Mouse (Mus musculus): Measurements from ENCODE around the gene Ndrg3. TPM values are rescaled to one million over a fixed set of nuclear protein-coding genes. Genes with fewer than 3 reads are reported as not detected.
"Not testable (repeated sequence)": the region's sequence is repeated elsewhere in the genome, so short reads cannot be mapped to it uniquely, and the experiment has no call there.

The Ndrg3 gene
- polyA plus RNA-seq, 1 experiment from 2014 or later: 133 TPM

DNA sequence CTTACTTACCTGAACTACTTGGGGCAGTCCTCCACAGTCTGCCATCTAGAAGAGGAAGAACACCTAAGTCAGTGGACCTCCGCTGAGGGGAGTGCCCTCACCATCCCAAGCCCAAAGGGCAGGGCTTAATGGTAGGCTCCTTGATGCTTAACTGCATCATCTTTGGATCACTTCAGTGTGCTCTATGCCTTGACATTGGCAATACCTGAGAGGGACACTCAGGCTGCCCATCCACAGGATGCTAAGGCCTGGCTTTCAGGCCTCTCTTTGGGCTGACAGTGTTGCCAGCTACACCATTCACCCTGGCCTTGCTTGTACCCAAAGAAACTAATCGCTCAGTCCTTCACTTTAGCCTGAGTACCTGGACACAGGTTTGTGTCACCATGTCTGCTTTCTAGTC is 60.4 kb downstream of the Ndrg3 start:
- no peak for ATAC-seq (ENCODE audit: low FRiP score)
- peaks cover 70% of the 10 kb centered on the region for H3K36me3 ChIP-seq (replicated peaks; ENCODE audit: control insufficient read depth, insufficient read depth)
- H3K27me3 ChIP-seq (ENCODE audit: control insufficient read depth, insufficient read depth, low read length): no peaks in the 10 kb centered on the region
- H3K4me3 ChIP-seq (replicated peaks; ENCODE audit: low read length): no peak overlapping the region
- 97% methylated on average over 2 of the region's 2 CpGs for WGBS
- no peak overlapping the region for H3K9ac ChIP-seq
- H3K4me1 ChIP-seq (replicated peaks; ENCODE audit: control insufficient read depth, insufficient read depth, low read length): no peaks in the 10 kb centered on the region
- H3K4me2 ChIP-seq (replicated peaks): no peak overlapping the region
- H3K9me3 ChIP-seq (ENCODE audit: control insufficient read depth, low read length): no peaks in the 10 kb centered on the region
- H3K27ac ChIP-seq: no peak overlapping the region
- no peak for DNase-seq (ENCODE audit: low spot score)

DNA sequence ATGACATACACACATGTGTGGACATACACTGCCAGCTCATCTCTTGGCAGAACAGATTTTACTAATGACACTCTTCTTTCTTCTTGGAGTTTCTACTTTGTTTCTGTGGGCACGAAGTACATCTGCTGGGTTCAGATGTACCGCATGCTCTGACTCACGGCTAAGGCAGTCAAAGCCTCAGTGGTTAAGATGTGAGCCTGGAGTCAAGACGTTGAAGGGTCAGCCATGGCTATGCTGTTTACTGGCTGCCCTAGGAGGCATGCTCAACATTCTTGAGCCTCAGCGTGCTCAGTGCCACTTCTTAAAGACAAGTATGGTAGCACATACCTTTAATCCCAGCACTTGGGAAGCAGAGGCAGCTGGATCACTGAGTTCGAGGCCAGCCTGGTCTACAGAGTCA is 61.3 kb downstream of the Ndrg3 start:
- WGBS: 93% methylated on average over 6 of the region's 6 CpGs
- Histone ChIP-seq H3K27me3 (ENCODE audit: control insufficient read depth, insufficient read depth, low read length) (no peaks in the 10 kb centered on the region), H3K36me3 (replicated peaks; ENCODE audit: control insufficient read depth, insufficient read depth) (peaks cover 67% of the 10 kb centered on the region), H3K9ac (no peak overlapping the region), H3K4me2 (replicated peaks) (no peak overlapping the region), H3K4me3 (replicated peaks; ENCODE audit: low read length) (no peak overlapping the region), H3K4me1 (replicated peaks; ENCODE audit: control insufficient read depth, insufficient read depth, low read length) (no peaks in the 10 kb centered on the region), H3K9me3 (ENCODE audit: control insufficient read depth, low read length) (no peaks in the 10 kb centered on the region), H3K27ac (no peak overlapping the region)
- no peak for ATAC-seq (ENCODE audit: low FRiP score)
- no peak for DNase-seq (ENCODE audit: low spot score)

DNA sequence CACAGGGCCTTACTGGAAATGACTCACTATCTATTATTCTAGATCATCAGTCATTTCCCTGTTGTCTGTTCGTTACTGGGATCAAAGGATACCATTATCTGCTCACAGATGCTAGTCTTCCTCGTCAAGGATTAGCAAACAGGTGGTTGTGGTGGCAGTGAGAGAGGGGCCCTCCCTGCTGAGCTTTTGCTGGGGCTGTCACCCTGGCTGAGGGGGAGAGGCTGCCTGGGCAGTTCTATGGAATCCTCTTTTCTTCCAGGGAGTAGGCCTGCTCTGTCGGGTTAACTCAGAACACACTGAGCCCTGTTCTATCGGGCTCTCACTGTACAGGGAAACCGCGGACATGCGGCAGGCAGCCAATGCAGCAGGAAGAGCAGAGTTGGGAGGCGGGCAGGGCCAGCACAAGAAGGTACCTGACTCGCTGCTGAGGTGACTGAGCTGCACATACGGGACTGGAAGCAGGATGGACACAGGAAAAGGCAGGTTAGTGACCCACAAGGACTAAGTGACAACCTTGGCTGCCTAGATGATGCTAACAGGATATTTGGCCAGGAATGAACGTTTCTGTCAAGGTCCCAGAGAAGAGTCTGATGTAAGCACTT is 62.2 kb downstream of the Ndrg3 start:
- ATAC-seq (ENCODE audit: low FRiP score) (no peak), DNase-seq (ENCODE audit: low spot score) (no peak)
- Histone ChIP-seq H3K27me3 (ENCODE audit: control insufficient read depth, insufficient read depth, low read length) (no peaks in the 10 kb centered on the region), H3K36me3 (replicated peaks; ENCODE audit: control insufficient read depth, insufficient read depth) (peaks cover 66% of the 10 kb centered on the region), H3K27ac (no peak overlapping the region), H3K9me3 (ENCODE audit: control insufficient read depth, low read length) (no peaks in the 10 kb centered on the region), H3K9ac (no peak overlapping the region), H3K4me2 (replicated peaks) (no peak overlapping the region), H3K4me1 (replicated peaks; ENCODE audit: control insufficient read depth, insufficient read depth, low read length) (no peaks in the 10 kb centered on the region), H3K4me3 (replicated peaks; ENCODE audit: low read length) (no peak overlapping the region)
- WGBS: 64% methylated on average over 11 of the region's 11 CpGs

DNA sequence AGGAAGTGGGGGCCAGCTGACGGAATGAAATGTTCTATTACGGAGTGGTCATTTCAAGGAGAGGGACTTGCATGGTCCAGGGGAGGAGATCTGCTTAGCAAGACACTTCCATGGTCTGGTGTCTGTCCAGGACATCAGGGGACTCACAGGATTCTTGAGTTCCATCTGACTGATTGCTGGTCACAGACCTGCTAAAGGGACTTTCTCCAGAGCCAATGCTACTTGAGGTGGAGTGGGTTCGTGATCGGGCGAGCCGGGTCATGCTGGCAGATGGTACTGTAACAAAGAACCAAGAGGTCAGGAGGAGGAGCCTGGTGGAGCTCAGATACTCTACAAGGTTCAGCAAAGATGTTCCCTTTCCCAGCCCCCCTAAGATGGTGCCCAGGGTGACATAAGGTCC is 63.2 kb downstream of the Ndrg3 start:
- no peaks in the 10 kb centered on the region for H3K4me1 ChIP-seq (replicated peaks; ENCODE audit: control insufficient read depth, insufficient read depth, low read length)
- H3K36me3 ChIP-seq (replicated peaks; ENCODE audit: control insufficient read depth, insufficient read depth): peaks cover 60% of the 10 kb centered on the region
- no peak overlapping the region for H3K4me2 ChIP-seq (replicated peaks)
- H3K9ac ChIP-seq: no peak overlapping the region
- DNase-seq (ENCODE audit: low spot score) (no peak), ATAC-seq (ENCODE audit: low FRiP score) (no peak)
- H3K4me3 ChIP-seq (replicated peaks; ENCODE audit: low read length): no peak overlapping the region
- no peaks in the 10 kb centered on the region for H3K27me3 ChIP-seq (ENCODE audit: control insufficient read depth, insufficient read depth, low read length)
- H3K27ac ChIP-seq: no peak overlapping the region
- H3K9me3 ChIP-seq (ENCODE audit: control insufficient read depth, low read length): no peaks in the 10 kb centered on the region
- WGBS: 96% methylated on average over 6 of the region's 6 CpGs

DNA sequence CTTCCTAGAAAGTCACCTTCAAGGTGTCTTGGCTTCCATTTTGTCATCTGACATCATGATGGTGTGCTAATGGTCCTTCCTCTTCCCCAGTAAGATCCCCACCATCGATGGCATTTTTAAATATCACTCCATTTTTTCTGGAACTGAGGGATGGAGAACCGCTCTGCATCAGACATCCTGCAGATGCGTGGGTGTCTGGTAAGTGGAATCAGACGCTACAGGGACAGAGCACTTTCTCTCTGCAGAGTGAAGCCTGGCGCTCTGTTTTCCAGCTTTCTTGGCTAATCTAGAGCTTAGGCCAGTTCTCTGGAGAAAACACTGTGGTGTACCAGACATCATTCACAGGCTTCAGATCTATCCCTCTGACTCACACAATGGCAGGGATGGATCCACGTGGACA is 64.2 kb downstream of the Ndrg3 start:
- Histone ChIP-seq H3K27me3 (ENCODE audit: control insufficient read depth, insufficient read depth, low read length) (no peaks in the 10 kb centered on the region), H3K9ac (no peak overlapping the region), H3K9me3 (ENCODE audit: control insufficient read depth, low read length) (no peaks in the 10 kb centered on the region), H3K4me1 (replicated peaks; ENCODE audit: control insufficient read depth, insufficient read depth, low read length) (no peaks in the 10 kb centered on the region), H3K36me3 (replicated peaks; ENCODE audit: control insufficient read depth, insufficient read depth) (peaks cover 52% of the 10 kb centered on the region), H3K4me3 (replicated peaks; ENCODE audit: low read length) (no peak overlapping the region), H3K4me2 (replicated peaks) (no peak overlapping the region), H3K27ac (no peak overlapping the region)
- WGBS: 94% methylated on average over 6 of the region's 6 CpGs
- DNase-seq (ENCODE audit: low spot score) (no peak), ATAC-seq (ENCODE audit: low FRiP score) (no peak)

DNA sequence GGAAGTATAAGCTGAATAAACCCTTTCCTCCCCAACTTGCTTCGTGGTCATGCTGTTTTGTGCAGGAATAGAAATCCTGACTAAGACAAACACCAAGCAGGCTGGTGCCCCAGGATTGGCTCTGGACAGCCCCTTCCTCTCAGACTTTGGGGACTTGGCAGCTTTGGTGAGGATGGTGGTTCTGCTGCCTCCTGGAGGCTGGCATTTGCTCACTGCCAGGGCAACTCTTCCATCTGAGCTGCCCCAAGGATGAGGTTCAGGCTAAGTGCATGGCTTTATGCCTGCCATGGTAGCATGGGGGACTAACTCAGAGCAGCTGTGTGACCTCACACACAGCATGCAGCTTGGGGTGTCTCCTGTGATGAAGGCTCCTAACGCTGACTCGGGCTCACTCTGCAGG is 66.2 kb downstream of the Ndrg3 start:
- H3K4me2 ChIP-seq (replicated peaks); H3K4me3 ChIP-seq (replicated peaks; ENCODE audit: low read length); ATAC-seq (ENCODE audit: low FRiP score); H3K9me3 ChIP-seq (ENCODE audit: control insufficient read depth, low read length); H3K9ac ChIP-seq; H3K4me1 ChIP-seq (replicated peaks; ENCODE audit: control insufficient read depth, insufficient read depth, low read length); H3K27me3 ChIP-seq (ENCODE audit: control insufficient read depth, insufficient read depth, low read length); DNase-seq (ENCODE audit: low spot score); H3K27ac ChIP-seq: not testable (repeated sequence)
- 83% methylated on average over 3 of the region's 3 CpGs for WGBS
- peaks cover 40% of the 10 kb centered on the region for H3K36me3 ChIP-seq (replicated peaks; ENCODE audit: control insufficient read depth, insufficient read depth)

DNA sequence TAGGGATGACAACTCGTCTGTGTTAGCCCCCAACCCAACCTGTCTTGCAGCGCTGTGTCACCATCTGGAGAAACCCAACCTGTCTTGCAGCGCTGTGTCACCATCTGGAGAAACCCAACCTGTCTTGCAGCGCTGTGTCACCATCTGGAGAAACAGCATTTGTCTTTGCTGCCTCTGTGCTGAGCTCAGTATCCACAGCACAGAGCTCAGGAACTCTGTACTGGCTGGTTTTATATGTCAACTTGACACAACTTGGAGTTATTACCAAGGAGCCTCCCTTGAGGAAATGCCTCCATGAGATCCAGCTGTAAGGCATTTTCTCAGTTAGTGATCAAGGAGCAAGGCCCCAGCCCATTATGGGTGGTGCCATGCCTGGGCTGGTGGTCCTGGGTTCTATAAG is 66.8 kb downstream of the Ndrg3 start:
- not testable (repeated sequence) for H3K9me3 ChIP-seq (ENCODE audit: control insufficient read depth, low read length); H3K27ac ChIP-seq; H3K9ac ChIP-seq; DNase-seq (ENCODE audit: low spot score); H3K4me3 ChIP-seq (replicated peaks; ENCODE audit: low read length); ATAC-seq (ENCODE audit: low FRiP score); H3K27me3 ChIP-seq (ENCODE audit: control insufficient read depth, insufficient read depth, low read length); H3K4me2 ChIP-seq (replicated peaks); H3K4me1 ChIP-seq (replicated peaks; ENCODE audit: control insufficient read depth, insufficient read depth, low read length)
- WGBS: 82% methylated on average over 4 of the region's 4 CpGs
- peaks cover 35% of the 10 kb centered on the region for H3K36me3 ChIP-seq (replicated peaks; ENCODE audit: control insufficient read depth, insufficient read depth)

DNA sequence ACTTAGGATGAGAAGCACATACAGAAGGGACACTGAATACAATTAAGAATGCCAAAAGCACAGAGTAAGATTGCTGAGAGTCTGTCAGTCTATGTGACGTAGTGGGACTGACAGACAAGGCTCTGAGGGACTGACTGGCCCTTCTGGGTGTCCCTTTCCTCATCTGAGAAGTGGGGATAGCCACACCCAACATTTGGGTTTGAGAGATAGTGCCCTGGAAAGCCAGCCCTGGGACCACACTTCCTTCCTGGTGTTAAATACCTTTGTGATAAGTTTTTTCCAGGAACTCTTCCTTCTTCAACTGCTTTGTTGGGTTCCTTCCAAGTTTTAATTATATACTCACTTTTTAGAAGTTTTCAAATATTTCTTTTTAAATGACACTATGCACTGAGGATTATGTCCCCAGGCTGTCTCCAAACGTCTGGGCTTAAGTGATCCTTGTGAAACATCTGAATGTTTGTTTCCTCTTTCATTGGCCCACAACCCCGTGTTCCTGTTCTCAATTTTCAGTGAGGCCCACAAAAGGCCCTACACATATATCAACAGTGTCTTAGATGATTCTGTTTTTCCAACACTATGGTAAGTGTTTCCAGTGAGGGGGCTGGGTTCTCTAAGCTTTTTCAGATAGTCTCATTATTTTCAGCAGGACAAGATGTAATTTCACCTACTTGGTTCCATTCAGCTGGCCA is 67.5 kb downstream of the Ndrg3 start:
- H3K27me3 ChIP-seq (ENCODE audit: control insufficient read depth, insufficient read depth, low read length): no peaks in the 10 kb centered on the region
- H3K4me3 ChIP-seq (replicated peaks; ENCODE audit: low read length): no peak overlapping the region
- H3K9ac ChIP-seq: no peak overlapping the region
- ATAC-seq (ENCODE audit: low FRiP score) (no peak), DNase-seq (ENCODE audit: low spot score) (no peak)
- no peak overlapping the region for H3K27ac ChIP-seq
- no peak overlapping the region for H3K4me2 ChIP-seq (replicated peaks)
- peaks cover 28% of the 10 kb centered on the region for H3K36me3 ChIP-seq (replicated peaks; ENCODE audit: control insufficient read depth, insufficient read depth)
- no peaks in the 10 kb centered on the region for H3K4me1 ChIP-seq (replicated peaks; ENCODE audit: control insufficient read depth, insufficient read depth, low read length)
- WGBS: 70% methylated on average over 3 of the region's 3 CpGs
- H3K9me3 ChIP-seq (ENCODE audit: control insufficient read depth, low read length): no peaks in the 10 kb centered on the region

DNA sequence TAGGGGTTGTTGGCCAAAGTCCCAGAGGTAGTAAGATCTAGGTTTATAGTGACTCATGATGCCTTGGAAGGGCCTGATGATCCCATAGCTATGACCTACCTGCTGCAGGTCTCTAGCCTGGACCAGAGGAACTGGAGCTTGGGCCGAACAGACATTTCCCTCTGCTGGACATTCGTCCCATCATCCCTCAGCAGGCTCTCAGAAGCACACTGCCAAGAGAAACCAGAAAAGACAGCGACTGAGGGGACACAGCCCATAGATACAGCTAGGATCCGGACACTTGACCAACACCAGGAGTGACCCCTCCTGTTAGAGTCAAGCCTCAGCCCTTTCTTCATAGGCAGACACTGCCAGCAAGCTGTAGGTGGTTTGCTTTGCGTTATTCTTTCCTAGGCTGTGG is 68.8 kb downstream of the Ndrg3 start:
- DNase-seq (ENCODE audit: low spot score): no peak
- Histone ChIP-seq H3K27me3 (ENCODE audit: control insufficient read depth, insufficient read depth, low read length) (no peaks in the 10 kb centered on the region), H3K36me3 (replicated peaks; ENCODE audit: control insufficient read depth, insufficient read depth) (peaks cover 20% of the 10 kb centered on the region), H3K9ac (no peak overlapping the region), H3K4me2 (replicated peaks) (no peak overlapping the region), H3K9me3 (ENCODE audit: control insufficient read depth, low read length) (no peaks in the 10 kb centered on the region), H3K4me3 (replicated peaks; ENCODE audit: low read length) (no peak overlapping the region), H3K4me1 (replicated peaks; ENCODE audit: control insufficient read depth, insufficient read depth, low read length) (no peaks in the 10 kb centered on the region), H3K27ac (no peak overlapping the region)
- ATAC-seq (ENCODE audit: low FRiP score): no peak
- 80% methylated on average over 5 of the region's 5 CpGs for WGBS

DNA sequence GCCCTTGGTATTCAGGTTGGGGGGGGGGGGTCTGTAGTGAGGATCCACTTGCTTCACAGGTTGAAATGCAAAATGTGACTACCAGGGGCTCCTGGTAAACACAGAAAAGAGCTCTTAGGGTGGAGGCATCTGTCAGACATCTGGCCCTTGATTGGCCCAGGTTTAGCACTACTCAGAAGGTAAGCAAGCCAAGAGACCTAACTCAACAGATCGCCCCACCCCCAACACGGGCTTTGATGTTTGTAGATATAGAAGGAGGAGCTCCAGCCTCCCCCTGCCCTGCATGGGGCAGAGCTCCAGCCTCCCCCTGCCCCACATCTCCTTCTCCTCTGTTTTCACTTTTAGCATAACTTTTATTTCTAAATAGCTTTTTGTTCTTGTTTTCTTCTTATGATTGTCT is 72.1 kb downstream of the Ndrg3 start:
- no peak for ATAC-seq (ENCODE audit: low FRiP score)
- no peak for DNase-seq (ENCODE audit: low spot score)
- no peak overlapping the region for H3K9ac ChIP-seq
- no peaks in the 10 kb centered on the region for H3K36me3 ChIP-seq (replicated peaks; ENCODE audit: control insufficient read depth, insufficient read depth)
- 63% methylated on average over 2 of the region's 2 CpGs for WGBS
- no peaks in the 10 kb centered on the region for H3K27me3 ChIP-seq (ENCODE audit: control insufficient read depth, insufficient read depth, low read length)
- H3K4me2 ChIP-seq (replicated peaks): no peak overlapping the region
- H3K4me1 ChIP-seq (replicated peaks; ENCODE audit: control insufficient read depth, insufficient read depth, low read length): no peaks in the 10 kb centered on the region
- H3K4me3 ChIP-seq (replicated peaks; ENCODE audit: low read length): no peak overlapping the region
- no peak overlapping the region for H3K27ac ChIP-seq
- no peaks in the 10 kb centered on the region for H3K9me3 ChIP-seq (ENCODE audit: control insufficient read depth, low read length)

Measured in hindbrain, embryonic 14.5 days (tissue).